Mouse (Mus musculus) liver, adult 2 months (tissue): ENCODE measurements around the gene Srsf5. TPM values are rescaled to one million over a fixed set of nuclear protein-coding genes. Genes with fewer than 3 reads are reported as not detected.

Experiments used
- DNase-seq: peaks from one replicate; pipeline ENCODE4 v3.0.0-alpha.2; 2011; ENCODE audit warnings: low read depth, low spot score; ENCODE audit errors: extremely low read depth
- H3K27ac ChIP-seq: fragments of 200-500 bp; replicated peaks from 2 replicates; pipeline ENCODE4 v1.5.1; 2012; ENCODE audit warnings: low read depth, mild to moderate bottlenecking, control low read depth, inconsistent platforms, low read length; ENCODE audit not compliant: insufficient read depth
- H3K27me3 ChIP-seq: fragments of 200-500 bp; 2 replicates; pipeline ENCODE4 v1.6.1; 2012; ENCODE audit warnings: mild to moderate bottlenecking, moderate library complexity, low read length, inconsistent platforms; ENCODE audit not compliant: control insufficient read depth, insufficient read depth
- H3K36me3 ChIP-seq: fragments of 200-500 bp; 2 replicates; pipeline ENCODE4 v1.6.1; 2012; ENCODE audit warnings: low read length, inconsistent platforms; ENCODE audit not compliant: control insufficient read depth, insufficient read depth
- H3K4me1 ChIP-seq: fragments of 200-500 bp; 2 replicates; pipeline ENCODE4 v1.6.1; 2011; ENCODE audit warnings: low read length; ENCODE audit not compliant: control insufficient read depth, insufficient read depth
- H3K4me3 ChIP-seq: fragments of 200-500 bp; 2 replicates; pipeline ENCODE4 v1.5.1; 2011; ENCODE audit warnings: low read depth, mild to moderate bottlenecking, control low read depth, low read length, moderate library complexity; ENCODE audit not compliant: insufficient read depth
- H3K79me2 ChIP-seq: fragments of 200-500 bp; 2 replicates; pipeline ENCODE4 v1.6.1; 2012; ENCODE audit warnings: inconsistent platforms, mild to moderate bottlenecking, low read length, moderate library complexity; ENCODE audit not compliant: control insufficient read depth, insufficient read depth
- H3K9ac ChIP-seq: fragments of 200-500 bp; 2 replicates; pipeline ENCODE4 v1.6.1; 2012; ENCODE audit warnings: low read depth, mild to moderate bottlenecking, control low read depth, inconsistent platforms, low read length
- CTCF ChIP-seq: fragments of 200-500 bp; IDR thresholded peaks from 2 replicates; pipeline ENCODE4 v1.5.1; 2011; ENCODE audit warnings: low read depth, low read length, control low read depth
- POLR2A ChIP-seq: fragments of 200-500 bp; IDR thresholded peaks from 2 replicates; pipeline ENCODE4 v1.6.1; 2011; ENCODE audit warnings: low read length, control low read depth; ENCODE audit not compliant: insufficient read depth; ENCODE audit errors: extremely low read depth
- WGBS: fragments of 180-500 bp; shearing (Covaris S2); methylation state at CpG from one replicate; pipeline ENCODE4 v1.1.7; 2018; 5-methylcytosine and 5-hydroxymethylcytosine counted together
- polyA plus RNA-seq: library from polyadenylated mRNA; depleted of rRNA; stranded (reverse); fragments of >200 nt; gene quantifications from 2 replicates; pipeline ENCODE4 v1.2.3, GENCODE M21; 2012
- total RNA-seq: library from RNA; depleted of rRNA; stranded (reverse); fragments of >200 nt; gene quantifications from 2 replicates; pipeline ENCODE4 v1.2.3, GENCODE M21; 2014

The Srsf5 gene
- total and polyA plus RNA-seq, 2 experiments, result 238 to 331 TPM

GRCm38 (mm10) chr12:80982326-80982725 lies 37.0 kb downstream of the Srsf5 start:
- H3K4me3 ChIP-seq, result no peak overlapping the region
- no peak overlapping the region for H3K9ac ChIP-seq
- no peak for DNase-seq
- no peaks in the 10 kb centered on the region for H3K27me3 ChIP-seq
- no peaks in the 10 kb centered on the region for H3K36me3 ChIP-seq
- TF ChIP-seq CTCF (peak; percentile 94), POLR2A (no peak)
- H3K79me2 ChIP-seq, result no peaks in the 10 kb centered on the region
- WGBS, result 0% methylated on average over 7 of the region's 7 CpGs
- no peaks in the 10 kb centered on the region for H3K4me1 ChIP-seq
- H3K27ac ChIP-seq, result no peak overlapping the region

- TF ChIP-seq CTCF (no peak), POLR2A (no peak)
- no peak overlapping the region for H3K9ac ChIP-seq
- no peak overlapping the region for H3K4me3 ChIP-seq
- no peak overlapping the region for H3K27ac ChIP-seq
- H3K4me1 ChIP-seq, result no peaks in the 10 kb centered on the region
- no peaks in the 10 kb centered on the region for H3K79me2 ChIP-seq
- no peak for DNase-seq
- no peaks in the 10 kb centered on the region for H3K27me3 ChIP-seq
- no peaks in the 10 kb centered on the region for H3K36me3 ChIP-seq
- WGBS, result 48% methylated on average over 9 of the region's 9 CpGs
Observed at GRCm38 (mm10) chr12:80983695-80984094, 38.4 kb downstream of the Srsf5 start.

- no peak overlapping the region for H3K27ac ChIP-seq
- H3K4me3 ChIP-seq, result no peak overlapping the region
- no peaks in the 10 kb centered on the region for H3K4me1 ChIP-seq
- no peak overlapping the region for H3K9ac ChIP-seq
- TF ChIP-seq POLR2A, result no peak
- 83% methylated on average over 4 of the region's 4 CpGs for WGBS
- no peaks in the 10 kb centered on the region for H3K27me3 ChIP-seq
- no peaks in the 10 kb centered on the region for H3K79me2 ChIP-seq
- no peaks in the 10 kb centered on the region for H3K36me3 ChIP-seq
- DNase-seq, result no peak
Observed at GRCm38 (mm10) chr12:80986628-80987027, 41.3 kb downstream of the Srsf5 start.

- H3K4me3 ChIP-seq, result no peak overlapping the region
- 89% methylated on average over 3 of the region's 3 CpGs for WGBS
- H3K36me3 ChIP-seq, result no peaks in the 10 kb centered on the region
- H3K79me2 ChIP-seq, result no peaks in the 10 kb centered on the region
- no peaks in the 10 kb centered on the region for H3K27me3 ChIP-seq
- H3K9ac ChIP-seq, result no peak overlapping the region
- H3K4me1 ChIP-seq, result no peaks in the 10 kb centered on the region
- TF ChIP-seq POLR2A (no peak), CTCF (no peak)
- no peak overlapping the region for H3K27ac ChIP-seq
- no peak for DNase-seq
Observed at GRCm38 (mm10) chr12:80988286-80988685, 43.0 kb downstream of the Srsf5 start.

- no peak for TF ChIP-seq CTCF
- TF ChIP-seq POLR2A, result no peak
- no peak for DNase-seq
- no peak overlapping the region for H3K27ac ChIP-seq
- no peak overlapping the region for H3K9ac ChIP-seq
- H3K27me3 ChIP-seq, result no peaks in the 10 kb centered on the region
- no peak overlapping the region for H3K4me3 ChIP-seq
- H3K4me1 ChIP-seq, result no peaks in the 10 kb centered on the region
- WGBS, result 94% methylated on average over 13 of the region's 13 CpGs
- H3K79me2 ChIP-seq, result no peaks in the 10 kb centered on the region
- H3K36me3 ChIP-seq, result no peaks in the 10 kb centered on the region
Observed at GRCm38 (mm10) chr12:80990901-80991445, 45.7 kb downstream of the Srsf5 start.

- TF ChIP-seq CTCF (no peak), POLR2A (no peak)
- Histone ChIP-seq H3K9ac (no peak overlapping the region), H3K27ac (no peak overlapping the region), H3K4me1 (no peaks in the 10 kb centered on the region), H3K27me3 (no peaks in the 10 kb centered on the region), H3K79me2 (no peaks in the 10 kb centered on the region), H3K4me3 (no peak overlapping the region), H3K36me3 (no peaks in the 10 kb centered on the region)
- WGBS, result 78% methylated on average over 10 of the region's 10 CpGs
- DNase-seq, result no peak
Observed at GRCm38 (mm10) chr12:80991806-80992205, 46.5 kb downstream of the Srsf5 start.
